Mouse (Mus musculus) cerebellum, postnatal 25 days (tissue): Measurements from ENCODE around the gene Ltbp1.
"Not testable (repeated sequence)": the region's sequence is repeated elsewhere in the genome, so short reads cannot be mapped to it uniquely, and the experiment has no call there.

ENCODE experiments used
- DNase-seq, 2 experiments: peaks; one replicate each; pipeline ENCODE4 v3.0.0; 2021; ENCODE audit warnings: mixed read lengths in 2 of 2

Gene Ltbp1

DNA sequence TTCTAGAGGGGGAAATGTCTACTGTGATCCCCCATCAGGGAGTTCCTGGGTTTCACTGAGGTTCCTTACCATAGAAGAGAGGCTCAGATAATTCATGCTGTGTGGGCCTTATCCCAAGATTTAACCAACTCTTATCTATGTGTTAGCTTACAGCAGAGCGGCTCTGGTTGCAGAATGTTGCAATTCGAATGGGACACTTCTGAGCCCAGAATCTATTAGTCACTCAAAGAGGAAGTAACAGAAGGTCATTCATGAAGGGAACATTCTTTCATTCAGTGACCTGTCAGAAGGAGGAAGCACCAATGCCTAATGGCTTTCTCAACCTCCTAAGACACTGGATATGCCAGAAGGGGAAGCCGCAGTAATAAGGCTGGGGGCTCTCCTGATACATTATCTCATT lies 114.1 kb downstream of the Ltbp1 start:
- no peak for DNase-seq

DNA sequence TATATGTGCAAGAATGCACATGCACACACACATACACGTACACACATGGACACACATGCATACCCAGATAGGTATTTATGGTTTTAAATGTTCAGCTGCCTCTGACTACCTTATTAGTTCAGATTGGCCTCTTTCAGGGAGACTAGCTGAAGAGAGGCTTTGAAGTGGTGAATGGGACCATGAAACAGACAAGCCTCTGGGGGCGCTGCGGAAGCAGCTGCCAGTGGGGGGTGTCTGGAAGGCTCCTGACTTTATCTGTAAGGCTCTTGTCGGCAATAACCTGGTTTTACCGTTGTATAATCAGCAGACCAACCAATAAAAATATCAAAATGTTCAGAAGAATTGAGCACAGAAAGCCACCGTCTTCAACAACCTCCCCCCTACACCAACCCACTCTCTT lies 114.7 kb downstream of the Ltbp1 start:
- DNase-seq = no peak

DNA sequence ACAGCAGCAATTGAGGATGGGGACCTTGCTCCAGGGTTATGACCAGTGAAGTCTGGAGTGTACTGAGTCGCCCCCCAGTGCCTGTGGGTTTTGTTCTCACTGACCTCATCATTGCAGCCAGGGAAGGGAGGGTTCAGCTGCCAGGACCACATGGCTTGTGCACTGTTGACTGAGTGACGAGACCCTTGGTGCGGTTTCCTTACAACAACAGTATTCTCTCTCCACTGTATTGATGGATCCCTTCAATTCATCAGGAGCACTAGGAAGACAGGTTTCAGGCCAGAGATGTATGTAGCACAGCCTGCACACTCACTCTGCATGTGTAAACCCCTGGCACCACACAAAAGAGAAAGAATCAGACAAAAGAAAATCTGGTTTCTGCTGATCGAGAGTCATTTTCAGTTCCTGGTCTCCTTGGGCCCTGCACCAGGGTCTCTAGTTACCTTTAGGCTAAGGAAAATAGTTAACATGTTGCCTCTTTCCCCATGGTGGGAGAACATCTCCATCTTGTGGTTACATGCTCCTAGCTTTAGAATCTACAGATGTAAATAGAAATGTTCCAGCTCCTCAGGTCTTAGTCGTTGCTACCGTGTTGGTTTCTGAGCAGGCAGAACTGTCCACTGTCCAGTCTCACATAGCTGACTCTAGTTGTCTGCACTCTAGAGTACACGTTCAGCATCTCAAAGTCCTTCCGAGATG lies 117.4 kb downstream of the Ltbp1 start:
- no peak for DNase-seq

DNA sequence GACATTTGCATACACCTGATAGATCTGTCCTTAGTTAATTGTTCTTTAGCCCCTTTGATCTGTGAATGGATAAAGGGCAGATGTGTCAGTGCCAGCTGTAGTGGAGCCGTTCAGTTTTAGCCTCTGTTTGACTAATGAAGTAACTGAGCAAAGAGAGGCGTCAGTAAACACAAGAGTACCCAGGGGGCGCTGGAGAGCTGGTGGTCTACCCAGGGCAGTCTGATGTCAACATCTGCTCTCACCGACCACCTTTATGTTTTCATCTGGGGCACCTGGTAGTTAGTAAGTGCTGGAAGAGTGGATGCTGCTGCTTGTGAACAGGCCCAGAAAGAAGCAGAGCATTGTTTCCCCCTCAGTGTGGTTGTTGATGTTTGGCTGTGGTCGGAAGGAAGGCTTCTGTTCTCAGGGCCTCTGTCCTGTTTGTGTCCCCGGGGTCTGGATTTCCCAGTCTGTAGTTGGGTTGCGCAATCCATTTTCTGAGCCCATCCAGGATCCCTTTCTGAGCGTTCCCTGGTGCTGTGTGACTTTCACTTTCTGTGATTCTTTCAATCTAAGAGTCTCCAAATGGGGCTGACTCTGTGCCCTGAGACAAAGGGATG lies 123.1 kb downstream of the Ltbp1 start:
- peak in 1 of 2 experiments; percentile 13 for DNase-seq

DNA sequence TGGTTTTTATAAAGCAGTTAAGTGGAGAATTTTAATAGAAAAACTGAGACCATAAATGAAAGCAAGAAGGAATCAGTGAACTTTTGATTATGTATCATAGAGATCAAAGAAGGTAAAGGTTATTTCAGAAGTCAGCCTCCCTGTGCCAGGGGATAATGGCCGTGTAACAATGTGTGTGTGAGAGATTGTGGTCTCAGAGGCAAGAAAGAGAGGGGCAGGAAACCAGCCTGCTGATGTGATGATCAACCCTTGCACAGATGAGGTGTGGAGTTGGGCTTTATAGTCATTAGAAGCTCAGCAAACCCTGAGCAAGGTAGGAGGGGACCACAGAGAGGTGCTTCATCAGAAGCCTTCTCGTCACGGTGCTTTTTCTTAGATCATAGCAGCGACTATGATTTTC lies 128.6 kb downstream of the Ltbp1 start:
- no peak for DNase-seq

DNA sequence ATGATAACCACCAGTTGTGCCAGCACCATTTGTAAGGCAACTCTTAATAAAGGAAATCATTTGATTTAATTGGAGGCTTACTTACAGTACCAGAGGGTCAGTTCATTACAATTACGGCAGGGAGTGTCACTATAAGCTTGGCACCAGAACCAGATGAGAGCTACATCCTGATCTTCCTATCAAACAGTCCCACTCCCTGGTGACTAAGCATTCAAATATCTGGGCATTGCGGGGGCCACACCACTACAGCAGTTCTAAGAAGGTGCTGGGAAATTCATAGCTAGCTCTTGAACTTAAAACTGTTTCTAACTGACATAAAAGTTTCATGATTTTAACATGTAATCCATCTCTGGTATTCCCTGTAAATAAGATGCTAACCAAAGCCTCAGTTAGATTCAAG lies 134.4 kb downstream of the Ltbp1 start:
- no peak for DNase-seq

DNA sequence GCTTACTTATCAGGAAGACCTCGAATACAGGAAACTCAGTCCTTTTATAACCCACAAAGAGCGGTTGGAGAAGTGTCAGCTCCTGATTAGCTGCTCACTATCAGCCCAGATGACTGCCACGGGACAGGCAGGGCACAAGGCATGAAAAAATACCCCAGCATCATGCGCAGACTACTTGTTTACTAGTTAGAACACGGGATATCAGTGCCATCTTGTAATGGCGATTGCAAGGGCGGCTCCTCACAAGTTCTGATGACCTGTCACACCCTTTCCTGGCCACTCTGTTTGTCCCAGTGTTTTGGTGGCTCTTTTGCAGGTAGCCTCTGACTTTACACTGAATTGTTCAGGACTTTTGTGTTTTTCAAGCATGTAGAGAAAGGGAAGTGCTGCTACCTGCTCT lies 137.5 kb downstream of the Ltbp1 start:
- not testable (repeated sequence) for DNase-seq

DNA sequence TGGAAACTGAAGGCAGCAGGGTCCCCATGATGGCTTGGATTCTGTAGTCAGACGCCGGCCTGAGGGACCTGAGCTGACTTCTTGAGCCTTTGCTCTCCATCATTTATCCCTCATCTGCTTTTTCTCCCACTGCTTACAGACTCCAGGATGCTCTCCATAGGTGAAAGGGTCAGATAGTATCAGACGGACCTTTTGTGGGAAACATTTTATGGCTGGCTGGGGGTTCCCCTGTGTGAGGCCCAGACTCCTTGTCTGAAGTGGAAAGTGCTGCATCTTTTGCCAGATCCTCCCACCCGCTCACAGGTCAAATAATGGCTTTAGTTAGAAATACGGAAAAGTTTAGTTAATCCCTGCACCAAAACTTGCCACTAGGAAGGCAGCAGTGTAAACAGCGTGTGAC lies 138.6 kb downstream of the Ltbp1 start:
- no peak for DNase-seq

DNA sequence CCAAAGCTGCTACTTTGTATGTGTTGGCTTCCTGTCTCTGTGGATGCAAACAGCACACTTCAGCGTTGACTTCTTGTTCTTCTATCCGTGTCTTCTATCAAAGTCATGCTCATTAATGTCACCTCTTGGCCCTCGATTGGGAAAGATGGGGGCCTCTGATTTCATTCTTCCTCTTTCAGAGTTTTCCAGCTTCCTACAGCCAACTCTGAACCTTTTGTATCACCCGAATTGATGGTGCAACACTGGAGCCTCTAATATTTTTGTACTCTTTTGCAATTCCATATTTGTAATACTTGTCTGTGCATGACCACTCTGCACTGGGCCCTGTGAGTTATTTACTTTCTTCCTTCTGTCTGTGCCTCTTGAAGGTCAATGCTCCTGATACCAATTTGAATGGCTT lies 141.8 kb downstream of the Ltbp1 start:
- no peak for DNase-seq

DNA sequence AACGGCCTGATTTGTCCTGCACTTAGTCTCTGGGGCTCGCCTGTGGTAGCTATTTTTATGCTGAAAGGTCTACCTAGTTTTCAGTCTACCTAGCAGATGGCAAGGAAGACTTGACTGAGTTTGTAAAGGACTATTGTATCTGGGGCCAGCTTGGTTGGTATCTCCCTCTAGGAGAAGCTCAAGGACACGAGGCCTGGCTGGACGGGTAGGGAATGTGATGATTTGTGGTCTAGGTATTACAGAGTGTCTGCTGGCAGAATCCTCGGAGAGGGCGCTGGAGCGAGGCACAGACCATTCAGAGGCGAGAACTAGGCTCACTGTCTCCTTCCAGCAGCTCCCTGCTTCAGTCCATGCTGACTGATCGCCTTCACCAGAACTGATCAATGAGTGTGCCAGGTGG lies 146.4 kb downstream of the Ltbp1 start:
- DNase-seq = no peak

DNA sequence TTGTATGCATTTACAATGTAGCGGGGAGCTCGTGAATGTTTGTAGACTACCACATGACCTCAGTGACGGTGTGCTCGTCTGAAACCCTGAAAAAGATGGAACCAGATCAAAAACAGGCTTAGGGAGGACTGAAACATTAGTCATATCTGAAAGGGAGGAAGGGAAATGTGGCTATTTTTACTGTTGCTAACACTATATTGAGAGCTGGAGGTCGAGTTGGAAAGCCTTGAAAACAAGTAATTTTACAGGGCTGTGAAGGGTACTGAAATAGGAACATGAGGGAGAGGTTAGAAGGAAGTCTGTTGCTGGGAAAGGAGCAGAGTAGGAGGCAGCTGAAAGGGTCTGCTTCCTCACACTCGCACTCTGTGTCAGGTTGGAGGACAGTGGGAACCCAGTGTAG lies 147.7 kb downstream of the Ltbp1 start:
- no peak for DNase-seq

DNA sequence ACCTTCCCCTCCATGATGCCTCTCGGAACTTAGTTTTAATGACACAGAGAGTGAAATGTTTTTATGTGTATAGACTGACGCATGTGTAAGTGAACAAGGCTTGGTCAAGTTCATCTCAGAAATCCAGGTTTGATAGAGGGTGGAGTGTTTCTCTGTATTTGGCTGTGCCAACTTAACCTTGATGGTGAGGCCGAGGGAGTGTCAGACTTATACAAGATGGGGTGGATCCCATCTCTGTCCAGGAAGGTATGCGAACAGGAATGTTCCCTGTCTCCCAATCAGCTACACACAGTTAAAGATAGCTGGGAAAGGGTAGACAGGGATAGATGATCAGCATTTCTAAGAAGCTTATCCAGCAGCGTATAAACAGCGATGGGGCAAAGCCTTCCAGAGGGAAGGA lies 153.0 kb downstream of the Ltbp1 start:
- DNase-seq = no peak

DNA sequence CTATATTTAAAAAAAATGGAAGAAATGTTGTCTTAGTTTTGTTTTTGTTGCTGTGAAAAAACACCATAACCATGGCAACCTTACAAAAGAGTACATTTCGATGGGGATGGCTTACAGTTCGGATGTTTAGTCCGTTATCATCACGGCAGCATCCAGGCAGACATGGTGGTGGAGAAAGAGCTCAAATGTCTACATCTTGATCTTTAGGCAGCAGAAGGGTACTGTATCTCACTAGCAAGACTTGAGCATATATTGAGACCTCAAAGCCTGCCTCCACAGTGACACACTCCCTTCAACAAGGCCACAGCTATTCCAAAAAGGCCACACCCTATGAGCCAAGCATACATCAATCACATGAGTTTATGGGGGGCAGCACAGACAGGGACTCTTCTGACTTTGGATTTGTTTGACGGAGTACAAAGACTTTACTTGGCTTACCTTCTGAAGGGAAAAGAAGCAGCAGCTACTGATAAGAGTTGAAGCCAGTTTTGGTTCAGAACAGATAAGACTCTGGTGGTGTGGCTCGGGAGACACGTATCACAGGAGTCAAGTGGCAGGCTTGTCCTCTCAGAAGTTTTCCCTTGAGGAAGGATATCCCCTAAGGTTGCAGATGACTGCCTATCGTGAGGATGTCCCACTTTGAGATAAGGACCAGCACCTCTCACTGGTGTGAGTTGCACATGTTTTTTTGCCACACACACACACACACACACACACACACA lies 153.9 kb downstream of the Ltbp1 start:
- no peak for DNase-seq

DNA sequence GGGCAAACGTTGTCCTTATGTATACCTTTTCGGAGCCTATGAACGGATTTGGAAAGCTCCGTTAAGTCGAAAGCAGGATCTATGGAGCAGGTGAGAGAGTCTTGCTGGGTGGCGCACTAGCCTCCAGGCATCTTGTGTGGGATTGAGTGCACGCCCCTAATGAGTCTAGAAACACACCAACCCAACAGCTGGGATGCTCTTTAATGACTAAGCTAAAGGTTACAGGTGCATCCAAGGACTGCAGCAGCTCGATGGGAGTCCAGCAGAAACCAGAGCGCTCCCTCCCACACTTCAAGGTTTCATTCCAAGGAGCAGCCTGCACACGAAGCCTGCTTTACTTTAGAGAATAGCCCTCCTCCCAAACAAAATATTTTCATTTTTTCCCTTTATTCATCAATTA lies 155.7 kb downstream of the Ltbp1 start:
- DNase-seq = no peak

DNA sequence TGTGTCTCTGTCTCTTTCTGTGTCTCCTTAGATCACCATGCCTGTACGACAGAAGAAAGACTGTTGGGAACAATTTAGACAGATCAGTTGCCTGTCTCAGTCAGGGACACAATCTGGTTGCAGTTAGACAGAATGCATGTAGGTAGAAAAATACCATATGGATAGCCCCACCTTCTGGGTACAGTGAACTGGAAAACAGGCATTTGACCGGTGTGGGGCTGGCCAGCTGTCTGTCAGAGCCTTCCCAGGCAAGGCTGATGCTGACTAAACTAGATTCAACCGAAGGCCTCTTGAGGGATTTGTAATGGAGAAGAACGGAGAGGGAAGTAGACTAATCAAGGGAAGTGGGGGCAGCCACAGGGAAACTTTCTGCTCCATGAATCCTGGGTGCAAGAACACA lies 156.6 kb downstream of the Ltbp1 start:
- DNase-seq = no peak

DNA sequence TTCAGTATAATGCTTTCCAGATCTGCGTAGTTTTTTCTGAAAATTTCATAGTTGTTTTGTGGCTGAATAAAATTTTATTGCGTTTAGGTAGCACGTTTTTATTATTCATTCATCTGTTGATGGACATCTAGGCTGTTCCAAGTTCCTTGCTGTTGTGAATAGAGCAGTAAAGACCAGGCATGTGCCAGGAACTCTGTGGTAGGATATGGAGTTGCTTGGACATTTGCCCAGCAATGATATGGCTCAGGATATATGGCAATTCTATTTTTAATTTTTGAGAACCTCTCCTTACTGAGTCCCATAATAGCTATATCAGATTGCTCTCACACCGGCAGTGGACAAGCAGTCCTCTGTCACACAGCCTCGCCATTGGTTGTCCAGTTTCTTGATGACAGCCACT lies 159.2 kb downstream of the Ltbp1 start:
- DNase-seq = no peak

DNA sequence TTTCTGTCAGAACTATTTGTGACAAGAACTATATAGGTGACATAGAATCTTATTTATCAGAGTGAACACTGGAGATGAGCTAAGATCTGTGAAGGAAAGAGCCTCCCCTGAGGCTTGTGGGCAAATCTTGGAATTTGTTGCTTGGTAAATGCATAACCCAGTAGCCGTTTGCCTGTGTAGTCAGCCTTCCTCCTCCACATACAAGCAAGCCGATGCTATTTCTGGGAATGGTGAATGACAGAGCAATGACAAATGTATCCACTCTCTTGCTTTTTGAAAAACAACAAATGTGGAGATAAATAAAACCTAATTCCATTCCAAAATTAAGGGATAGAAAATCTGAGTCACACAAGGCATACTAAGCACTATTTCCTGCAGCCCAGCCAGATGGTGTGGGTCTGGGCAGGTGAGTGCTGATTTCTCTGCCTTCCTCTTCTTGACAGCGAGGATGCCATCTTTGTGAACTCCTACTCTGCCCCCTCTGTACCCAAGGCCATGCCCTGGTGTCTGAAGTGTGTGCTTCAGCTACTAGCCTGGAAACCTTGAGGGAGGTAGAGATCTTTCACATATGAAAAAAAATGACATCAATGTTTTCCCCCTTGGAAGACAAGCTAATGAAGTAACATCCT lies 163.3 kb downstream of the Ltbp1 start:
- no peak for DNase-seq

DNA sequence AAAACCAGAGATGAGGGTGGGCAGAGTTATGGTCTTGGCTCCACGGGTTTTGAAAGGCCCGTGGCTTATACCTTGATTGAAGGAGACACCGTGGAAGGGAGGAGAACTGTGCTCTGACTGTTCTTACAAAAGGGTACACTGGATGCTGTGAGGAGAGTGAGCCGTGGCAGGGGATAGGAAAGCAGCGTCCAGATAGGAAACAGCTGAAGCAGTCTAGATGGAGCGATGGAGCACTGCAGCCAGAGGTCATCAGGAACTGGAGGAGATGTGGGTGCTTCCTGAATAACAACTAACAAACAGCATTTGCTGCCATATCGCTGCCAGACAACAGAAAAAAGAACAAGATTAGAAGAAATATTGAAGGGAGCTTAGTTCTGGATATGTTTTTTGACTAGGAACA lies 166.3 kb downstream of the Ltbp1 start:
- no peak for DNase-seq

DNA sequence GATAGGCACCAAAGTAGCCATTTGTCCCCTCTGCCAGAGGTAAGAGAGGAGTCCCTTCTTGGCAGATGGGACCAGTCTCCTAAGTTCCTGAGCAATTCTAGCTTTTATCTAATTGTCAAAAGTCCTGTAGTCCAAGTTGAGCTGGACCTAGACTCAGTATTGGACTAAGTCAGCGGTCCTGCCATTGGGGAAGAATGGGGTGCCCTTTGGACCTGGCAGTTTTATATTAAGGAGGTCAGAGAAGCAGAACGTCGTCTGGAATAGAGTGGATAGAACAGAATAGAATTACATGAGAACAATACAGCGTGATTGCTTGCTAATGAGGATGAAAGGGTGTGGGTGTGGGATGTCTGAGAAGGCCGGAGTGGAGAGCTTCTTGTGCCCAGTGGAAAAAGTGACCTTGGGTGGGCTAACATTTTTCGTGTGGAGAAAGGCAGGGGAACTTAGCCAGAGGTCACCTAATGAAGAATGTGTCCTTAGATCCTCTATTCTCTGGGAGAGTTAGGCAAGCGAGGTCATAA lies 167.4 kb downstream of the Ltbp1 start:
- DNase-seq = no peak

DNA sequence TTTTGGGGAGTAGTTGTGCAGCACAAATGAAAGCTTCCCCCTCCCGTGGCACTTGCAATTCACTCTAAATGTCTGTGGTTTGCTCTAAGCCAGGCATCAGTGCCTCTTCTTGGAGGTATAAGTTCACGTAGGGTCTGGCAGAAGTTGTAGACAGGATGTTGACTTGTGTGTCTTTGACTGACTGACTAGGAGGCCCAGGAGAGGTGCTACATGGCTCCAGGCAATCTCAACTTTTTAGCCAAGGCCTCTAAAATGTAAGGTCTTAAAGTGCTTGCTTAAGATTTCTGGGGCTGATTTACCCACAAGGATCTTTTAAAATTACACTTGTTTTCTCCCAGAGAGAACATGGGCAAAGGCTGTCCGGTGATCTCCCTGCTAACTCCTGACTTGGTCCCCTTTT lies 169.1 kb downstream of the Ltbp1 start:
- DNase-seq = no peak

DNA sequence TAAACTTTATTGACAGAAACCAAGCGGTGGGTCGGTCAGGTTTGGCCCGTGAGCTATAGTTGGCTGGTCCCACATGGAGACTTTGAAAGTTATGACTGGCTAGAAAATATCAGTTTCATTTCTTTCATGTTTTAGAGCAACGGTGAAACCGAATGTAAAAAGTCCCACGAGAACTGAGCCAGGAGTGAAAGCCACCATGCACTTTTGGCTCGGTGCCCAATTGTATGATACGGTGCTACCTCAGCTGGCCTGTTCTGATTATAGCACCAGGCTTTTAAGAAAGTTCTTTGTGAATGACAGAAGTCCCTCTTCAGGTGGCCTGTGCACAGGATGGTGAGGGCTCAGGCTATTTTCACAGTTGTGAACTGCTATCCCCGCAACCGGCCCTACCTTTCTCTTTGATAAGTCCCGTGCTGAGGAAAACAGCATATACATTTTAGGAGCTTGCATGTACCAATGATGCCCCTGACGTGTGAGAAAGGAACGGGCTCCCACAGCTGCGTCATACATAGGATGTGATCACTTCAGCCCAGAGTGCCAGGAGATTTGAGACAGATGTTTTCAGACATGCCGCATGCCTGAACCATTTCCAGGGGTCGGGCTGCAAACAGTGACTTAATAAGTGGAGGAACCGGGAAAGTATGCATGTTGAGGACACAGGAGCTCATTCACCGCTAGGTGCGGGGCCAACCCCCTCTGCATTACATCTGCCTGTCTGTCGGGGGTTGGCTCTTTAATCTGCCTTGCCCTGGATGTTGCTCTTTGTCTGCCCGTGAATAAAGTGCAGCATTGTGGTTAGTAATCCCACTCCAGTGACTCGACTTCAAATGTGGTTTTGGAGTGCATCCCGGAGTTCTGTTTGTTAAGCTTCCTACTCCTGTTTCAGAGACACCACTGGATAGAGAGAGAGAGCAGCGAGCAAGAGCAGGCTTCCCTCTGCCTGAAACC lies 172.8 kb downstream of the Ltbp1 start:
- peak in 1 of 2 experiments; percentile 17 for DNase-seq

DNA sequence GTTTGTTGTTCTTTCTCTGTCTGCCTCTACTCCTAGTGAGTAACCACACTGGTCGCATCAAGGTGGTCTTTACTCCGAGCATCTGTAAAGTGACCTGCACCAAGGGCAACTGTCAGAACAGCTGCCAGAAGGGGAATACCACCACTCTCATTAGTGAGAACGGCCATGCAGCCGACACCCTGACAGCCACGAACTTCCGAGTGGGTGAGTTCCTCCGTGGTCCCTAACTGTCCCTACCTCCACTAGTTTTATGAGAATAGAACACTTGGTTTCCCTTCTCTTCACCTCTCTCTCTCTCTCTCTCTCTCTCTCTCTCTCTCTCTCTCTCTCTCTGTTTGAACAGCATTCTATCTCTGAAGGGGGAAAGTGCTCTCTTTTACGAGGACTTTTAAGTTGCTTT lies 173.6 kb downstream of the Ltbp1 start:
- no peak for DNase-seq

DNA sequence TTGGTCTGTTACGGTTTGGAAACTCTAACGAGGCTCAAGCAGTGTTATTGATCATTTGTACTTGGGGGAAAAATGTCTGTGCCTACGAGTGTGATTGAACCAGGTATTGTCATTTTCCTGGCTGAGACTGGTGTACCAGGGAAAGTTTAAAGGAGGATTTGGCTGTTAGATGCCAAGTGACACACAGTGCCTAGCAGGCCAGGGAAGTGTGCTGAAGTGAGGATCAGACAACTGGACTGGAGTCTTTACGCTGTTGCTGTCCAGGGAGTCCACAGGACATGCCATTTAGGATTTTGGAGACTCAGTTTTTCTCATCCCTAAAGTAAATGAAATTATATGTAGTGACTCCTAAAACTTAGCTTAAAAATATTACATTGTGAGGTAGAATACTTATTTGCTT lies 174.9 kb downstream of the Ltbp1 start:
- no peak for DNase-seq
